Mouse (Mus musculus) brain, embryonic 14.5 days (tissue): ENCODE measurements at regions not wholly inside any gene's neighbourhood (a gene's known extent, or its start where the extent isn't known, plus 50 kb on each side); places are given as distances from the start of the nearest gene placed in this dataset.

ENCODE experiments used
- CTCF ChIP-seq: fragments of 200-500 bp; IDR thresholded peaks from 2 replicates; pipeline ENCODE4 v1.5.1; 2012; ENCODE audit warnings: inconsistent platforms, mild to moderate bottlenecking, moderate library complexity, borderline replicate concordance; ENCODE audit not compliant: insufficient read depth, insufficient read length; ENCODE audit errors: extremely low read depth
- POLR2A ChIP-seq: fragments of 200-500 bp; IDR thresholded peaks from 2 replicates; pipeline ENCODE4 v1.6.1; 2012; ENCODE audit warnings: mild to moderate bottlenecking, inconsistent platforms, borderline replicate concordance; ENCODE audit not compliant: poor library complexity, insufficient read depth, insufficient read length, severe bottlenecking; ENCODE audit errors: extremely low read depth

DNA sequence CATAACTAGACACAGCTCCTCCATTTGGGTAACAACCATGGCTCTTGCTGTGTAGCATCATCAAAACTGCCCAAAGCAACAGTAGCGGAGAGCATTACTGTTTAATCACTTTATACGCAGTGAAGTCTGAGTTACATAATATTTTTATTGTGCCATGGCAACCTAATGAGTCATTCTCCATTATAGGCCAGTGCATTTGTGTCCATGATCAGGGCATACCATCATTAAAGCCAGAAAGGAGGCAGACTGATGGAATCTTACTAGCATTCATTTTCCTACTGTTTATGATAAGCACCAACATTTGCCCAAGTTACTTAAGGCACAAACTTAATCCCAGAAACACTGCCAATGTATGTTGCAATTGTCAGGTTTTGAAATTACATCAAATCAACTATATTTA is 3601.2 kb upstream of the Gm7489 start:
- no peak for TF ChIP-seq CTCF
- no peak for TF ChIP-seq POLR2A
